Mouse (Mus musculus) limb, embryonic 13.5 days (tissue): ENCODE results near the gene Gm3512. TPM values are rescaled to one million over a fixed set of nuclear protein-coding genes. Genes with fewer than 3 reads are reported as not detected.
"Not testable (repeated sequence)": the region's sequence is repeated elsewhere in the genome, so short reads cannot be mapped to it uniquely, and the experiment has no call there.

Source experiments
- ATAC-seq: fragments of 200-750 bp; cut with Nextera tagmentation; 2 replicates; pipeline ENCODE4 v1.8.0; 2017; ENCODE audit warnings: low read depth, moderate number of reproducible peaks, moderate TSS enrichment; ENCODE audit not compliant: low FRiP score
- H3K27ac ChIP-seq: fragments of 300-500 bp; sonication (generic); 2 replicates; pipeline ENCODE4 v1.5.1; 2015; ENCODE audit warnings: inconsistent platforms, mild to moderate bottlenecking, moderate library complexity
- H3K27me3 ChIP-seq: fragments of 300-500 bp; sonication (generic); 2 replicates; pipeline ENCODE4 v1.6.1; 2015; ENCODE audit warnings: mild to moderate bottlenecking, inconsistent platforms
- H3K36me3 ChIP-seq: fragments of 300-500 bp; sonication (generic); 2 replicates; pipeline ENCODE4 v1.6.1; 2015; ENCODE audit warnings: inconsistent platforms, mild to moderate bottlenecking, moderate library complexity
- H3K4me1 ChIP-seq: fragments of 300-500 bp; sonication (generic); 2 replicates; pipeline ENCODE4 v1.6.1; 2015; ENCODE audit warnings: inconsistent platforms
- H3K4me2 ChIP-seq: fragments of 300-500 bp; sonication (generic); replicated peaks from 2 replicates; pipeline ENCODE4 v1.6.1; 2015; ENCODE audit warnings: inconsistent platforms, mild to moderate bottlenecking, moderate library complexity
- H3K4me3 ChIP-seq: fragments of 300-500 bp; sonication (generic); 2 replicates; pipeline ENCODE4 v1.5.1; 2015; ENCODE audit warnings: moderate library complexity, mild to moderate bottlenecking, inconsistent platforms
- H3K9ac ChIP-seq: fragments of 300-500 bp; sonication (generic); 2 replicates; pipeline ENCODE4 v1.6.1; 2015; ENCODE audit warnings: mild to moderate bottlenecking, inconsistent platforms
- H3K9me3 ChIP-seq: fragments of 300-500 bp; sonication (generic); 2 replicates; pipeline ENCODE4 v1.6.1; 2016; ENCODE audit warnings: inconsistent platforms
- WGBS: fragments of 180-500 bp; shearing (Covaris S2); methylation state at CpG from one replicate; pipeline ENCODE4 v1.1.7; 2015; 5-methylcytosine and 5-hydroxymethylcytosine counted together
- polyA plus RNA-seq: library from polyadenylated mRNA; unstranded; fragments of >200 nt; fragmentation: Nextera tagmentation; extraction: Ambion mirVana; gene quantifications from 2 replicates; pipeline ENCODE4 v1.2.1, GENCODE M21; 2015

Gm3512 gene
- 3.9 and 4.9 TPM in 2 replicates for polyA plus RNA-seq

DNA sequence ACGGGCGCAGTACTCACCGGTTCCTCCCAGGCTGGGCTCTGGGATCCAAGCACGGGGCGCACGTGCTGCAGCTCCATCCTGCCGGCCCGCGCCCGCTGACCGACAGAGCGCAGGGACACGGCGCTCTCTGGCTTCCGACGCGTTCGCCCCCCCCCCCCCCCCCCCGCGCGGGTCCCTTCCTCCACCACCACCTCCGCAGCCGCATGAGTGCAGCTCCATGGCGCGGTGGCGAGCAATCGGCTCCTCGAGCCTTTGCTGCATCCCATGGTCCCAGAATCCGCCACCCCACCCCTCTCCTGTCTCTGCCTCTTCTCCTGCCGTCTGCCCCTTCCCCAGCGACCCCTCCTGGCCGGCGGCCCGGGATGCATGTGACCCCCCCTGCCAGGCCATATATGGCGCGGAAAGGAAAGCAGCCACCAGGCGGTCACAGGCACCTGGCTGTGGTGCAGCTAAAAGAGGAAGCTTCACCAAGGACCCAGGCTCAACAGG lies at the start of gene Gm3512:
Gene Gm3512, minus strand, starts transcription at position 51 of the 489 bp plus-strand sequence.
- not testable (repeated sequence) for H3K4me1 ChIP-seq, H3K27me3 ChIP-seq, H3K9ac ChIP-seq, H3K27ac ChIP-seq, H3K36me3 ChIP-seq, ATAC-seq, H3K4me3 ChIP-seq, H3K9me3 ChIP-seq, H3K4me2 ChIP-seq
- no CpG with 5 or more reads among the region's 37 CpGs for WGBS

DNA sequence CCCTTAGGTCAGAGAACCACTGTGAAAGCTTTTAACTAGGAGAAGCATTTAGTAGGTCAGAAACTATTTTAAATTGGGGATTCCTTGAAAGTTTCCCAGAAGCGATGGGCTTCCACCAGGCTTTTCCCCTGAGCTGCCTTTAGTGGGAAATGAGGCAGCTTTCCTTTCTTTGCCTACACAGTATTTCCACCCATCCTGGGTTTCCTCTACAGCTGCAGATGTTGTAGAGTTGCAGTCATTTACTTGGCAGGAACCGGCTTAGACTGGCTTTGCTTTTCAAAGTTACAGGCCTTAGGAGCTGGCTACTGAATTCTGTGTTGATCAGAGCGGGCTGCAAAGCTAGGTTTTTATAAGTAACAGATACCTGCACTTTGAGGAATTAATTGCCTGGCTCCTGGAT lies 25.7 kb upstream of the Gm3512 start:
- H3K9ac ChIP-seq, ATAC-seq, H3K27me3 ChIP-seq, H3K4me3 ChIP-seq, H3K4me1 ChIP-seq, H3K36me3 ChIP-seq, H3K4me2 ChIP-seq, H3K27ac ChIP-seq, H3K9me3 ChIP-seq: not testable (repeated sequence)
- WGBS, result 69% methylated on average over 2 of the region's 3 CpGs

DNA sequence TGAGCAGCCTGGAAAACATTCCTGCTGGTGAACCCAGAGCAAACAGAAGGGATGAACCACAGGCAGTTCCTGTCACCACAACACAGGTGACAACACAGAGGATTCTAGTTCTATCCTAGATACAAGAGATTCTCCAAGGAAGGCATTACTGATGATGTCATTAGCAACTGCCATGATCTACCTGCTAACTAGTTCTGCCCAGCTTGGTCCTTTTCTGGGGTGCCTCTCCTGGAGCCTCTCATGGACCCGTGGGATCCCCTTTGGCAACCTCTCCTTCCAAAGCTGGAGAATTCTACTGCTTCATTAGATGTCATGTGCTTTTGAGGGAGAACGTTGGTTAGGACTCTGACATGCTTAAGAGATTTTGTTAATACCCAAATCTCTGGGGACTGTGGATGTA lies 20.1 kb upstream of the Gm3512 start, which contains the start of gene Gm16434:
Gene Gm16434, minus strand, starts transcription at position 101 of the 400 bp plus-strand sequence.
- H3K27me3 ChIP-seq, H3K9me3 ChIP-seq, H3K27ac ChIP-seq, H3K4me1 ChIP-seq, H3K4me3 ChIP-seq, H3K36me3 ChIP-seq, H3K9ac ChIP-seq, ATAC-seq, H3K4me2 ChIP-seq: not testable (repeated sequence)
- WGBS, result no CpG with 5 or more reads among the region's 2 CpGs

DNA sequence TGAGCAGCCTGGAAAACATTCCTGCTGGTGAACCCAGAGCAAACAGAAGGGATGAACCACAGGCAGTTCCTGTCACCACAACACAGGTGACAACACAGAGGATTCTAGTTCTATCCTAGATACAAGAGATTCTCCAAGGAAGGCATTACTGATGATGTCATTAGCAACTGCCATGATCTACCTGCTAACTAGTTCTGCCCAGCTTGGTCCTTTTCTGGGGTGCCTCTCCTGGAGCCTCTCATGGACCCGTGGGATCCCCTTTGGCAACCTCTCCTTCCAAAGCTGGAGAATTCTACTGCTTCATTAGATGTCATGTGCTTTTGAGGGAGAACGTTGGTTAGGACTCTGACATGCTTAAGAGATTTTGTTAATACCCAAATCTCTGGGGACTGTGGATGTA lies 49.0 kb downstream of the Gm3512 start, which contains the start of gene Gm6676:
Gene Gm6676, minus strand, starts transcription at position 101 of the 400 bp plus-strand sequence.
- no CpG with 5 or more reads among the region's 2 CpGs for WGBS
- H3K9ac ChIP-seq, H3K27ac ChIP-seq, H3K4me2 ChIP-seq, H3K4me3 ChIP-seq, H3K27me3 ChIP-seq, ATAC-seq, H3K36me3 ChIP-seq, H3K9me3 ChIP-seq, H3K4me1 ChIP-seq: not testable (repeated sequence)

DNA sequence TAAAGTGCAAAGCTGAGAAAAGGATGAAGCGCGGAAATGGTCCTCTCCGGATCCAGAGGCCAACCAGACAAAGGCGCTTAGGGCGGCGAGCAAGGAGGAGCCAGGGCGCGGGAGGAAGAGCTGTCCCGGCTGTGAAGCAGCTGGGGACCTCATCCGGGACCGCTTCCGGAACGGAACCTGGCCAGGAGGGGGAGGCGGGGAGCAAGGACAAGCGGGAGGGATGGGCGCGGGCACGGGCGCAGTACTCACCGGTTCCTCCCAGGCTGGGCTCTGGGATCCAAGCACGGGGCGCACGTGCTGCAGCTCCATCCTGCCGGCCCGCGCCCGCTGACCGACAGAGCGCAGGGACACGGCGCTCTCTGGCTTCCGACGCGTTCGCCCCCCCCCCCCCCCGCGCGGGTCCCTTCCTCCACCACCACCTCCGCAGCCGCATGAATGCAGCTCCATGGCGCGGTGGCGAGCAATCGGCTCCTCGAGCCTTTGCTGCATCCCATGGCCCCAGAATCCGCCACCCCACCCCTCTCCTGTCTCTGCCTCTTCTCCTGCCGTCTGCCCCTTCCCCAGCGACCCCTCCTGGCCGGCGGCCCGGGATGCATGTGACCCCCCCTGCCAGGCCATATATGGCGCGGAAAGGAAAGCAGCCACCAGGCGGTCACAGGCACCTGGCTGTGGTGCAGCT lies 69.1 kb downstream of the Gm3512 start:
- H3K9me3 ChIP-seq, H3K27ac ChIP-seq, H3K4me1 ChIP-seq, H3K36me3 ChIP-seq, H3K27me3 ChIP-seq: not testable (repeated sequence)
- 0% methylated on average over 11 of the region's 54 CpGs for WGBS
- Histone ChIP-seq H3K4me3 (peak overlapping the region; percentile 48), H3K9ac (peak overlapping the region; percentile 66), H3K4me2 (peak overlapping the region; percentile 62)
- ATAC-seq, result peak; percentile 64; the same call in 1 of the 2 replicates

Other genes starting within 250 kb of the Gm3512 start
- gene Gm6356, start 200.7 kb downstream of the Gm3512 start, polyA plus RNA-seq, result not detected in 2 replicates
- gene Gm10406, start 147.1 kb downstream of the Gm3512 start, polyA plus RNA-seq, result 0.93 and 1.0 TPM in 2 replicates
- not detected in 2 replicates for gene Gm3685, start 129.6 kb downstream of the Gm3512 start, polyA plus RNA-seq
- gene Gm3696, start 73.9 kb downstream of the Gm3512 start, polyA plus RNA-seq, result 0.98 and 1.1 TPM in 2 replicates
- not detected in 2 replicates for gene Gm6676, start 49.1 kb downstream of the Gm3512 start, polyA plus RNA-seq
- gene Gm16434, start 20.0 kb upstream of the Gm3512 start, polyA plus RNA-seq, result not detected in 2 replicates
- gene Gm3727, start 90.2 kb upstream of the Gm3512 start, polyA plus RNA-seq, result not detected in 2 replicates
- gene Gm3739, start 140.5 kb upstream of the Gm3512 start, polyA plus RNA-seq, result 0.71 and 1.1 TPM in 2 replicates
- gene Gm5797, start 157.9 kb upstream of the Gm3512 start, polyA plus RNA-seq, result not detected in 2 replicates
- not detected in 2 replicates for gene Gm8374, start 190.6 kb upstream of the Gm3512 start, polyA plus RNA-seq